In the genomic region with DNA sequence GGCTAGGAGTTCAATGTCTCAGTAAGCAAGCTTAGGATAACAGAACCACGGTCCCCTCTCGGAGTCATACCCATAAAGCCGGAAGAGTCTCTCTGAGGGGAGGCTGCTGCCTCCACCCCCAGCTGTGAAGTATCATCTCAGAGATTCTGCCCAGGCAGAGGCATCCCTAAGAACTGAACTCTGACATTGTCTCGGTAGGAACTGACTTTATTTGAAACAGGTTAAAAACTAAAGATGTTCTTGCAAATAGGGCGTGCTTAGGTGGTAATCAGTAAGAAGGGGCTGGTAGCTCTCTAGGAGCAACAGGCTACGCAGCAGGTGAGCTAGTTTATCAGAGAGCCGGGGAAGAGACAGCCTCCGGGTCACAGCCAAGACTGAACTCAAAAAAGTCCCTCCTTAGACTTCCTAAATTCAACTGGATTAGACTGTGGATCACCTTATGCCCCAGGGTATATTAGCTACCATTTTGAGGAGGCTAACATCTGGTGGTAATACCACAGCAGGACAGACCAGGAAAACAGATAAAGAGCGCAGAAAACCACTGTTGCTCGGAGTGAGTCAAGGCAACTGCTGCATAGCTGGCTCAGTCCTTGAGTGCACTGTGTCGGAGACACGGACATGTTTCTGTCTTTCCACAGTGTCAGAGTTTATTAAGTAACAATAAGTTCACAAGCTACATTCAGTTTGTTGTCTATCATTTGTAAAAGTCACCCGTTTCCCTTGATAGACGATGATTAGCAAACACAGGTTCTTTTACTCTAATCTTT, we compare ENCODE assay signal across 8 mouse cellular contexts. TPM values are rescaled to one million over a fixed set of nuclear protein-coding genes. Genes with fewer than 3 reads are reported as not detected.
DNase-seq lines count a peak whose midpoint lies in the region; ATAC-seq and TF ChIP-seq lines count a peak whose summit lies in the region.

No protein-coding gene starts in this region.

- H3K36me3 ChIP-seq in heart, embryonic 14.5 days (ENCODE audit: control insufficient read depth, insufficient read depth, low read length): no peaks in the 10 kb centered on the region
- H3K36me3 ChIP-seq in embryonic facial prominence, embryonic 10.5 days (replicated peaks): no peaks in the 10 kb centered on the region; the same call in 1 of the 2 replicates
- 0 out of 2 replicates have a peak, but pooled peaks cover 3% of the 10 kb centered on the region for H3K36me3 ChIP-seq in intestine, embryonic 14.5 days (ENCODE audit: control insufficient read depth, insufficient read depth, low read length)
- H3K36me3 ChIP-seq in midbrain, postnatal 0 days (ENCODE audit: insufficient read depth, low read length): no peaks in the 10 kb centered on the region

- no peaks in the 10 kb centered on the region for H3K9me3 ChIP-seq in heart, embryonic 14.5 days (ENCODE audit: control insufficient read depth, low read length)
- H3K9me3 ChIP-seq in embryonic facial prominence, embryonic 10.5 days: no peaks in the 10 kb centered on the region
- no peaks in the 10 kb centered on the region for H3K9me3 ChIP-seq in intestine, embryonic 14.5 days (ENCODE audit: control insufficient read depth, low read length)
- no peaks in the 10 kb centered on the region for H3K9me3 ChIP-seq in midbrain, postnatal 0 days (ENCODE audit: low read length)

- peaks cover 7 to 32% of the 10 kb centered on the region in 2 experiments for H3K4me1 ChIP-seq in heart, embryonic 14.5 days (ENCODE audit: control insufficient read depth in 2 of 2, insufficient read depth in 2 of 2, low read length in 2 of 2)
- H3K4me1 ChIP-seq in embryonic facial prominence, embryonic 10.5 days: peaks cover 19% of the 10 kb centered on the region
- H3K4me1 ChIP-seq in intestine, embryonic 14.5 days (replicated peaks; ENCODE audit: control insufficient read depth, insufficient read depth, low read length): peaks cover 11% of the 10 kb centered on the region
- H3K4me1 ChIP-seq in midbrain, postnatal 0 days (ENCODE audit: insufficient read depth, low read length): no peaks in the 10 kb centered on the region

- peak overlapping the region in 1 of 2 experiments; percentile 69; a peak in 2 of 4 replicates for H3K27ac ChIP-seq in heart, embryonic 14.5 days (replicated peaks in 1 of 2; ENCODE audit: control insufficient read depth in 1 of 2, insufficient read depth in 1 of 2, low read depth in 2 of 2, low read length in 2 of 2)
- 0 out of 2 replicates have a peak overlapping the region, but pooled peaks have one; percentile 45 for H3K27ac ChIP-seq in embryonic facial prominence, embryonic 10.5 days (replicated peaks)
- H3K27ac ChIP-seq in intestine, embryonic 14.5 days (ENCODE audit: low read depth): no peak overlapping the region
- H3K27ac ChIP-seq in midbrain, postnatal 0 days (ENCODE audit: low read depth, low read length): no peak overlapping the region

- H3K9ac ChIP-seq in heart, embryonic 14.5 days (ENCODE audit: low read length): peak overlapping the region; percentile 74
- peak overlapping the region; percentile 27; the same call in 1 of the 2 replicates for H3K9ac ChIP-seq in intestine, embryonic 14.5 days (ENCODE audit: low read length)
- no peak overlapping the region for H3K9ac ChIP-seq in midbrain, postnatal 0 days (replicated peaks; ENCODE audit: low read length, poor library complexity, severe bottlenecking)

- DNase-seq in heart, adult 18-20 months: no peak
- no peak for DNase-seq in embryonic facial prominence, embryonic 10.5 days (ENCODE audit: low spot score)
- no peak for DNase-seq in intestine, embryonic 14.5 days (ENCODE audit: low spot score)
- DNase-seq in midbrain, postnatal 0 days (ENCODE audit: low spot score): no peak
- DNase-seq in frontal cortex, postnatal 14 days (ENCODE audit: low spot score in 2 of 2): no peak
- DNase-seq in urinary bladder, postnatal 25 days (ENCODE audit: low spot score): no peak
- DNase-seq in left cerebral cortex, postnatal 14 days (ENCODE audit: low spot score in 2 of 2): no peak

- intact Hi-C loops in left cerebral cortex, postnatal 14 days (cut with DNase I): no loop called here

- H3K4me2 ChIP-seq in heart, embryonic 14.5 days (ENCODE audit: low read length): peak overlapping the region; percentile 75
- peak overlapping the region; percentile 54 for H3K4me2 ChIP-seq in intestine, embryonic 14.5 days (ENCODE audit: low read length)
- peak overlapping the region; percentile 51 for H3K4me2 ChIP-seq in midbrain, postnatal 0 days (ENCODE audit: low read depth, low read length, poor library complexity, severe bottlenecking)

- peak overlapping the region; percentile 39 to 40 for H3K4me3 ChIP-seq in heart, embryonic 14.5 days (ENCODE audit: control insufficient read depth in 1 of 2, insufficient read depth in 1 of 2, low read depth in 1 of 2, low read length in 2 of 2)
- H3K4me3 ChIP-seq in embryonic facial prominence, embryonic 10.5 days: peak overlapping the region; percentile 54
- H3K4me3 ChIP-seq in intestine, embryonic 14.5 days (ENCODE audit: low read depth, low read length): peak overlapping the region; percentile 33
- H3K4me3 ChIP-seq in midbrain, postnatal 0 days (ENCODE audit: low read depth, low read length): peak overlapping the region; percentile 31

- H3K27me3 ChIP-seq in heart, embryonic 14.5 days (ENCODE audit: control insufficient read depth, insufficient read depth, low read length): no peaks in the 10 kb centered on the region
- no peaks in the 10 kb centered on the region for H3K27me3 ChIP-seq in embryonic facial prominence, embryonic 10.5 days (replicated peaks; ENCODE audit: low read depth, poor library complexity, severe bottlenecking)
- 0 out of 2 replicates have a peak, but pooled peaks cover 2% of the 10 kb centered on the region for H3K27me3 ChIP-seq in intestine, embryonic 14.5 days (replicated peaks; ENCODE audit: control insufficient read depth, insufficient read depth, low read length)
- H3K27me3 ChIP-seq in midbrain, postnatal 0 days (ENCODE audit: insufficient read depth, low read length): no peaks in the 10 kb centered on the region

- WGBS in heart, embryonic 14.5 days: 30% methylated on average over 14 of the region's 14 CpGs
- 46% methylated on average over 14 of the region's 14 CpGs for WGBS in embryonic facial prominence, embryonic 10.5 days
- WGBS in intestine, embryonic 14.5 days: 44% methylated on average over 14 of the region's 14 CpGs
- 54% methylated on average over 14 of the region's 14 CpGs for WGBS in midbrain, postnatal 0 days

- TF ChIP-seq CTCF in midbrain, postnatal 0 days (IDR thresholded peaks at IDR 0.05): no peak

- ATAC-seq in heart, embryonic 14.5 days (ENCODE audit: insufficient number of reproducible peaks, insufficient read depth, low FRiP score, low read depth): no peak
- no peak for ATAC-seq in intestine, embryonic 14.5 days (replicated peaks; ENCODE audit: low FRiP score, low TSS enrichment, low read depth)
- no peak for ATAC-seq in midbrain, postnatal 0 days (ENCODE audit: low FRiP score)

RNA-seq across cellular contexts. Expression of gene Snapc1, which starts 10.7 kb away (rescaled TPM):
- polyA plus RNA-seq in heart, embryonic 14.5 days (2014; fragmentation: Nextera tagmentation; extraction: Ambion mirVana): 16.7 and 18.0 TPM in 2 replicates
- total RNA-seq in heart, adult 18-20 months (2021): 10 to 100 TPM; 11.0 to 11.8 TPM
- 20.5 and 20.6 TPM in 2 replicates for polyA plus RNA-seq in embryonic facial prominence, embryonic 10.5 days (2016; fragmentation: Nextera tagmentation; extraction: Ambion mirVana)
- 14.6 and 20.2 TPM in 2 replicates for polyA plus RNA-seq in intestine, embryonic 14.5 days (2014; fragmentation: Nextera tagmentation; extraction: Ambion mirVana)
- 13.4 and 22.0 TPM in 2 replicates for total RNA-seq in midbrain, postnatal 0 days (2014; rRNA removed)
- 21.7 and 23.4 TPM in 2 replicates for polyA plus RNA-seq in midbrain, postnatal 0 days (2015; fragmentation: Nextera tagmentation; extraction: Ambion mirVana)
- 10 to 100 TPM; 36.7 to 42.4 TPM for total RNA-seq in left cerebral cortex, postnatal 14 days (2021)

RNA-seq across cellular contexts. Expression of gene Gm49321, which starts 16.1 kb away (rescaled TPM):
- 10.8 and 13.1 TPM in 2 replicates for polyA plus RNA-seq in heart, embryonic 14.5 days (2014; fragmentation: Nextera tagmentation; extraction: Ambion mirVana)
- 1 to 10 TPM; 6.0 to 6.5 TPM for total RNA-seq in heart, adult 18-20 months (2021)
- 12.4 and 13.8 TPM in 2 replicates for polyA plus RNA-seq in embryonic facial prominence, embryonic 10.5 days (2016; fragmentation: Nextera tagmentation; extraction: Ambion mirVana)
- polyA plus RNA-seq in intestine, embryonic 14.5 days (2014; fragmentation: Nextera tagmentation; extraction: Ambion mirVana): 9.4 and 12.8 TPM in 2 replicates
- total RNA-seq in midbrain, postnatal 0 days (2014; rRNA removed): not detected in 2 replicates
- 14.7 and 15.7 TPM in 2 replicates for polyA plus RNA-seq in midbrain, postnatal 0 days (2015; fragmentation: Nextera tagmentation; extraction: Ambion mirVana)
- 10 to 100 TPM; 12.6 to 17.3 TPM for total RNA-seq in left cerebral cortex, postnatal 14 days (2021)

RNA-seq across cellular contexts. Expression of gene Syt16, which starts 43.9 kb away (rescaled TPM):
- 0.13 and 0.23 TPM in 2 replicates for polyA plus RNA-seq in heart, embryonic 14.5 days (2014; fragmentation: Nextera tagmentation; extraction: Ambion mirVana)
- total RNA-seq in heart, adult 18-20 months (2021): not detected
- polyA plus RNA-seq in embryonic facial prominence, embryonic 10.5 days (2016; fragmentation: Nextera tagmentation; extraction: Ambion mirVana): 1.5 and 2.1 TPM in 2 replicates
- polyA plus RNA-seq in intestine, embryonic 14.5 days (2014; fragmentation: Nextera tagmentation; extraction: Ambion mirVana): 1.8 and 1.9 TPM in 2 replicates
- total RNA-seq in midbrain, postnatal 0 days (2014; rRNA removed): 77.3 and 94.8 TPM in 2 replicates
- polyA plus RNA-seq in midbrain, postnatal 0 days (2015; fragmentation: Nextera tagmentation; extraction: Ambion mirVana): 91.6 and 95.2 TPM in 2 replicates
- total RNA-seq in left cerebral cortex, postnatal 14 days (2021): 100 to 1,000 TPM; 106 to 114 TPM

RNA-seq across cellular contexts. Expression of gene Hif1a, which starts 52.4 kb away (rescaled TPM):
- polyA plus RNA-seq in heart, embryonic 14.5 days (2014; fragmentation: Nextera tagmentation; extraction: Ambion mirVana): 174 and 177 TPM in 2 replicates
- total RNA-seq in heart, adult 18-20 months (2021): 10 to 100 TPM; 39.5 to 43.2 TPM
- 90.5 and 91.7 TPM in 2 replicates for polyA plus RNA-seq in embryonic facial prominence, embryonic 10.5 days (2016; fragmentation: Nextera tagmentation; extraction: Ambion mirVana)
- polyA plus RNA-seq in intestine, embryonic 14.5 days (2014; fragmentation: Nextera tagmentation; extraction: Ambion mirVana): 79.3 and 82.6 TPM in 2 replicates
- total RNA-seq in midbrain, postnatal 0 days (2014; rRNA removed): 104 and 119 TPM in 2 replicates
- 55.9 and 62.6 TPM in 2 replicates for polyA plus RNA-seq in midbrain, postnatal 0 days (2015; fragmentation: Nextera tagmentation; extraction: Ambion mirVana)
- total RNA-seq in left cerebral cortex, postnatal 14 days (2021): 10 to 100 TPM; 62.0 to 67.4 TPM

Comparison
In these comparisons a context has a peak if more than half of its experiments do, and no peak if none do; other contexts are left out.
1. RNA of gene Syt16, which starts 43.9 kb away (polyA plus RNA-seq): 91.6 to 95.2 TPM in midbrain, postnatal 0 days; 1.5 to 2.1 TPM in embryonic facial prominence, embryonic 10.5 days, 1.8 to 1.9 TPM in intestine, embryonic 14.5 days and 0.13 to 0.23 TPM in heart, embryonic 14.5 days; every median in the first group is over 10 times any median in the second.
2. Peak in every context shown above with its lines, with median percentiles within 50 percentile points of each other: H3K4me2 ChIP-seq and H3K4me3 ChIP-seq.